Mouse (Mus musculus) ES-E14 (cell line): ENCODE results near the gene Eml4. TPM values are rescaled to one million over a fixed set of nuclear protein-coding genes. Genes with fewer than 3 reads are reported as not detected.

Experiments used
- DNase-seq: peaks from one replicate; pipeline ENCODE4 v3.0.0-alpha.2; 2013; ENCODE audit warnings: low read depth, low spot score
- H3K27ac ChIP-seq: 2 replicates; pipeline ENCODE4 v1.5.1; 2012; ENCODE audit warnings: low read depth, mild to moderate bottlenecking, low read length, moderate library complexity, mixed read lengths; ENCODE audit not compliant: poor library complexity, insufficient read depth, severe bottlenecking
- H3K36me3 ChIP-seq: 2 replicates; pipeline ENCODE4 v1.6.1; 2012; ENCODE audit warnings: mild to moderate bottlenecking, low read length, moderate library complexity, mixed read lengths; ENCODE audit not compliant: control insufficient read depth, poor library complexity, insufficient read depth, severe bottlenecking
- H3K4me1 ChIP-seq, 2 experiments: fragments of 150-350 bp in 1 of 2; sonication (generic) in 1 of 2; 2 replicates each; pipeline ENCODE4 v1.6.1; 2012; ENCODE audit warnings: low read length in 2 of 2, mild to moderate bottlenecking in 1 of 2, mixed read lengths in 1 of 2; ENCODE audit not compliant: control insufficient read depth in 2 of 2, insufficient read depth in 2 of 2, poor library complexity in 1 of 2
- H3K4me3 ChIP-seq, 2 experiments: fragments of 150-350 bp in 1 of 2; sonication (generic) in 1 of 2; 2 replicates each; pipeline ENCODE4 v1.5.1; 2012; ENCODE audit warnings: low read length in 2 of 2, low read depth in 1 of 2, mild to moderate bottlenecking in 1 of 2, mixed read lengths in 1 of 2; ENCODE audit not compliant: insufficient read depth in 1 of 2, poor library complexity in 1 of 2, severe bottlenecking in 1 of 2
- H3K9ac ChIP-seq: 2 replicates; pipeline ENCODE4 v1.6.1; 2012; ENCODE audit warnings: low read depth, mild to moderate bottlenecking, low read length, mixed read lengths; ENCODE audit not compliant: poor library complexity, insufficient read depth, severe bottlenecking
- H3K9me3 ChIP-seq: fragments of 150-350 bp; sonication (generic); 2 replicates; pipeline ENCODE4 v1.6.1; 2012; ENCODE audit warnings: low read depth, mild to moderate bottlenecking, low read length; ENCODE audit not compliant: control insufficient read depth, insufficient read depth
- CHD2 ChIP-seq: IDR thresholded peaks from 2 replicates; pipeline ENCODE4 v1.6.1; 2014; ENCODE audit warnings: mild to moderate bottlenecking, low read depth, low read length, inconsistent platforms
- HCFC1 ChIP-seq: IDR thresholded peaks from 2 replicates; pipeline ENCODE4 v1.6.1; 2012; ENCODE audit warnings: low read length, inconsistent platforms, borderline replicate concordance; ENCODE audit not compliant: insufficient read depth
- MAFK ChIP-seq: IDR thresholded peaks from 2 replicates; pipeline ENCODE4 v1.6.1; 2014; ENCODE audit warnings: mild to moderate bottlenecking, low read depth, low read length, inconsistent platforms; ENCODE audit not compliant: insufficient read depth
- ZC3H11A ChIP-seq: IDR thresholded peaks from 2 replicates; pipeline ENCODE4 v1.6.1; 2012; ENCODE audit warnings: low read depth, mild to moderate bottlenecking, inconsistent platforms, low read length, borderline replicate concordance
- ZNF384 ChIP-seq: IDR thresholded peaks from 2 replicates; pipeline ENCODE4 v1.6.1; 2012; ENCODE audit warnings: low read depth, low read length, inconsistent platforms
- in situ Hi-C, 2 experiments: fragments of 600-800 bp; cut with MboI; formaldehyde crosslinking; loops; one replicate each; pipeline ENCODE4 v1.15.1; 2025; ENCODE audit warnings: low sequenced_read_pairs in 2 of 2, inconsistent platforms in 1 of 2; ENCODE audit not compliant: unreplicated experiment in 2 of 2
- total RNA-seq: library from RNA; depleted of rRNA; stranded (reverse); fragments of 300-350 nt; gene quantifications from 2 replicates; pipeline ENCODE4 v1.2.3, GENCODE M21; 2012

The Eml4 gene
- total RNA-seq, 1 experiment: 43.0 TPM

GRCm38 (mm10) chr17:83514213-83514701 is 163.5 kb downstream of the Eml4 start:
- Histone ChIP-seq H3K36me3 (peaks cover 2% of the 10 kb centered on the region; the same call in 1 of the 2 replicates), H3K9ac (peak overlapping the region; percentile 94), H3K27ac (peak overlapping the region; percentile 54; the same call in 1 of the 2 replicates), H3K9me3 (no peaks in the 10 kb centered on the region), H3K4me3 (peak overlapping the region; percentile 97 to 99), H3K4me1 (peaks cover 3 to 4% of the 10 kb centered on the region in 2 experiments; a peak in 3 of 4 replicates)
- in situ Hi-C loops: no loop called here
- peak; percentile 86 for DNase-seq
- TF ChIP-seq MAFK (no peak), ZNF384 (no peak), HCFC1 (peak; percentile 74; the same call in 1 of the 2 replicates), CHD2 (no peak), ZC3H11A (0 out of 2 replicates have a peak, but pooled peaks have one; percentile 21)

GRCm38 (mm10) chr17:83517280-83518015 is 166.7 kb downstream of the Eml4 start, which contains the start of gene Cox7a2l:
Gene Cox7a2l (minus strand): TSS chr17:83517330.
- peaks cover 5 to 11% of the 10 kb centered on the region in 2 experiments for H3K4me1 ChIP-seq
- in situ Hi-C loops: no loop called here
- no peak for DNase-seq
- H3K36me3 ChIP-seq: peaks cover 2% of the 10 kb centered on the region; the same call in 1 of the 2 replicates
- H3K4me3 ChIP-seq: no peak within 1 kb of the TSS
- H3K27ac ChIP-seq: no peak within 1 kb of the TSS
- H3K9ac ChIP-seq: no peak within 1 kb of the TSS
- H3K9me3 ChIP-seq: no peaks in the 10 kb centered on the region
- TF ChIP-seq MAFK (no peak), CHD2 (no peak), ZNF384 (no peak), ZC3H11A (no peak), HCFC1 (no peak)

GRCm38 (mm10) chr17:83521881-83522280 is 171.2 kb downstream of the Eml4 start:
- H3K4me1 ChIP-seq: peaks cover 13 to 25% of the 10 kb centered on the region in 2 experiments
- no peaks in the 10 kb centered on the region for H3K9me3 ChIP-seq
- H3K4me3 ChIP-seq: peak overlapping the region; percentile 63 to 77
- TF ChIP-seq ZC3H11A (no peak), CHD2 (no peak), ZNF384 (no peak), MAFK (no peak), HCFC1 (no peak)
- peak overlapping the region; percentile 83; the same call in 1 of the 2 replicates for H3K27ac ChIP-seq
- H3K9ac ChIP-seq: peak overlapping the region; percentile 62; the same call in 1 of the 2 replicates
- no peak for DNase-seq
- peaks cover 2% of the 10 kb centered on the region; the same call in 1 of the 2 replicates for H3K36me3 ChIP-seq
- in situ Hi-C loops: no loop called here

GRCm38 (mm10) chr17:83522590-83523379 is 172.1 kb downstream of the Eml4 start:
- Histone ChIP-seq H3K4me1 (peaks cover 17 to 25% of the 10 kb centered on the region in 2 experiments), H3K27ac (peak overlapping the region; percentile 83; the same call in 1 of the 2 replicates), H3K9me3 (no peaks in the 10 kb centered on the region), H3K36me3 (peaks cover 2% of the 10 kb centered on the region; the same call in 1 of the 2 replicates), H3K9ac (peak overlapping the region; percentile 62), H3K4me3 (peak overlapping the region; percentile 63 to 77)
- TF ChIP-seq HCFC1 (no peak), ZC3H11A (no peak), ZNF384 (no peak), MAFK (no peak), CHD2 (no peak)
- DNase-seq: no peak
- in situ Hi-C loops: no loop called here
